Mouse (Mus musculus) kidney, postnatal 0 days (tissue): ENCODE measurements around the gene Zbtb42. TPM values are rescaled to one million over a fixed set of nuclear protein-coding genes. Genes with fewer than 3 reads are reported as not detected.

Source experiments
- ATAC-seq: fragments of 200-750 bp; cut with Nextera tagmentation; replicated peaks from 2 replicates; pipeline ENCODE4 v1.8.0; 2017; ENCODE audit warnings: low read depth, moderate number of reproducible peaks, moderate TSS enrichment, moderate library complexity; ENCODE audit not compliant: low FRiP score
- DNase-seq: peaks from one replicate; pipeline ENCODE4 v3.0.0-alpha.2; 2016; ENCODE audit warnings: low spot score
- H3K27ac ChIP-seq: fragments of 300-500 bp; sonication (generic); 2 replicates; pipeline ENCODE4 v1.5.1; 2014; ENCODE audit warnings: mild to moderate bottlenecking
- H3K27me3 ChIP-seq: fragments of 300-500 bp; sonication (generic); 2 replicates; pipeline ENCODE4 v1.6.1; 2014; ENCODE audit warnings: low read length, mixed read lengths; ENCODE audit not compliant: insufficient read depth
- H3K36me3 ChIP-seq: fragments of 300-500 bp; sonication (generic); 2 replicates; pipeline ENCODE4 v1.6.1; 2014; ENCODE audit warnings: low read length, mixed read lengths; ENCODE audit not compliant: insufficient read depth
- H3K4me1 ChIP-seq: fragments of 300-500 bp; sonication (generic); replicated peaks from 2 replicates; pipeline ENCODE4 v1.6.1; 2014; ENCODE audit warnings: antibody characterized with exemption, low read length, mixed read lengths; ENCODE audit not compliant: insufficient read depth
- H3K4me2 ChIP-seq: fragments of 300-500 bp; sonication (generic); 2 replicates; pipeline ENCODE4 v1.6.1; 2014; ENCODE audit warnings: mild to moderate bottlenecking, low read length, moderate library complexity, mixed read lengths
- H3K4me3 ChIP-seq: fragments of 300-500 bp; sonication (generic); replicated peaks from 2 replicates; pipeline ENCODE4 v1.5.1; 2014; ENCODE audit warnings: low read depth, low read length
- H3K9ac ChIP-seq: fragments of 300-500 bp; sonication (generic); 2 replicates; pipeline ENCODE4 v1.6.1; 2014; ENCODE audit warnings: low read depth, low read length
- H3K9me3 ChIP-seq: fragments of 300-500 bp; sonication (generic); replicated peaks from 2 replicates; pipeline ENCODE4 v1.6.1; 2016; ENCODE audit warnings: low read length, inconsistent platforms, mixed read lengths
- CTCF ChIP-seq: IDR thresholded peaks from 2 replicates; pipeline ENCODE4 v1.5.1; 2016; ENCODE audit warnings: antibody characterized with exemption, low read depth, mild to moderate bottlenecking, moderate library complexity
- WGBS: fragments of 180-500 bp; shearing (Covaris S2); extraction: QIAGEN DNeasy Blood & Tissue Kit; methylation state at CpG from one replicate; pipeline ENCODE4 v1.1.7; 2014; 5-methylcytosine and 5-hydroxymethylcytosine counted together
- polyA plus RNA-seq: library from polyadenylated mRNA; unstranded; fragments of >200 nt; fragmentation: Nextera tagmentation; extraction: Ambion mirVana; gene quantifications from 2 replicates; pipeline ENCODE4 v1.2.1, GENCODE M21; 2015

Gene Zbtb42
- polyA plus RNA-seq, 1 experiment from 2014 or later, result 6.7 TPM

DNA sequence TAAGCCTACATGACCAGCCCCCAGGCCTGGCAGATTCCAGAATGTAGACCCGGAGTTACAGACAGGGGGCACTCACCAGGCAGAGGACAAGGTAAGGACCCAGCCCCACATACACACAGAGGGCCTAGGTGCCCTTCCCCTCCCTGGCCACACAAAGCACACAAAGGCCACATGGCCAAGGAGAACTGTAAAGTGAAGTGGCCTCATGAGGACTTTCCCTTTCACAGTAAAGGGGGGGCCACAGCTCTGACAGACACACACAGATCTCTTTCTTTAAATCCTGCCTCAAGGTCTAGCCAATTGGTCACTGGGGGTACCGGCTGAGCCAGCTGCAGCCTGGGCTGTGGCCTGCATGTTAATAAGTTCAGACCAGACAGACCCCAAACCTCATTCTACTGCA is 14.5 kb upstream of the Zbtb42 start:
- H3K36me3 ChIP-seq, result peaks cover 43% of the 10 kb centered on the region; the same call in 1 of the 2 replicates
- ATAC-seq, result no peak
- WGBS, result 53% methylated on average over 2 of the region's 2 CpGs

DNA sequence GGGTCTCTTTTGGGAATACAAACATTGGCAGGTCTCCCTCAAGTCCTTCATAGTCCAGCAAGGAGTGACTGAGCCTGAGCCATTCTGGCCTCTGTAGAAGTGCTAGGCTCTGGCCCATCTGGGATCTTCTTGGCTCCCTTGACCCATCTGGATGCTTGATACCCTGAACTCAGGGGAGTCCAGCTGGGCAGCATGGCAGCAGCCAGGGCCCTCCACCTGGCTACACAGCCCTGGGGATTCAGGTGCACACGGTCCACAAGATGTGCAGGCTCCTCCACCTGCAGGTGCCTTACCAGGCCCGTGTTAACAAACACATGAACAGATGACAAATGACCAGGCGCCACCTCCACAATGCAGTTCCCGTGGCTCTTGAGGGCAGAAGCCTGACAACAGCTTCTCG is 14.0 kb upstream of the Zbtb42 start:
- Histone ChIP-seq H3K27me3 (no peaks in the 10 kb centered on the region), H3K27ac (no peak overlapping the region), H3K9me3 (no peaks in the 10 kb centered on the region), H3K9ac (no peak overlapping the region), H3K4me3 (no peak overlapping the region), H3K4me1 (peaks cover 40% of the 10 kb centered on the region; the same call in 1 of the 2 replicates), H3K4me2 (no peak overlapping the region), H3K36me3 (peaks cover 39% of the 10 kb centered on the region)
- TF ChIP-seq CTCF, result no peak
- 45% methylated on average over 5 of the region's 5 CpGs for WGBS
- DNase-seq (no peak), ATAC-seq (no peak)

More for the DNA sequence above, 14.5 kb upstream of the Zbtb42 start:
- H3K9me3 ChIP-seq, result no peaks in the 10 kb centered on the region
- no peak overlapping the region for H3K4me2 ChIP-seq
- DNase-seq, result no peak
- H3K4me3 ChIP-seq, result no peak overlapping the region
- peak; percentile 12; the same call in 1 of the 2 replicates for TF ChIP-seq CTCF
- H3K4me1 ChIP-seq, result peaks cover 38% of the 10 kb centered on the region; the same call in 1 of the 2 replicates
- no peak overlapping the region for H3K9ac ChIP-seq
- H3K27me3 ChIP-seq, result no peaks in the 10 kb centered on the region
- H3K27ac ChIP-seq, result no peak overlapping the region

DNA sequence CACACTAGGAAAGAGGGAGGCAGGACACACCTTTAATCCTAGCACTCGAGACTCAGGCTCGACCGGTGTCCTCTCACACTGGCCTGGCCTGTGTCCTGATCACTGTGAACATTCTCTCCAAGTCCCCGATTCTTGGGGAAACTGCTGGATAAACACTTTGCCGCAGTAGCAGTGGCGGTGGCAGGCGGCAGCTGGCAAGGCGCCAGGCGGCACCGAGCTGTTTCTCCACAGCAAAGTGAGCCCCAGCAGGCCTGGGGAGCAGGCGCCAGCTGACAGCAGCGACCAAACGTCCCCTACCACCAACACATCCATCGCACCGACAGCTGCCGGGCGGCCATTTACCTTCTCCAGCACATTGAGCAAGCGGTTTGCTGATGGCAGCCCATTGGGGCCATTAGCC is 13.2 kb upstream of the Zbtb42 start:
- H3K9ac ChIP-seq, result no peak overlapping the region
- TF ChIP-seq CTCF, result no peak
- no peak overlapping the region for H3K4me3 ChIP-seq
- H3K27me3 ChIP-seq, result no peaks in the 10 kb centered on the region
- no peak overlapping the region for H3K27ac ChIP-seq
- WGBS, result 28% methylated on average over 18 of the region's 18 CpGs
- H3K4me1 ChIP-seq, result peaks cover 40% of the 10 kb centered on the region; the same call in 1 of the 2 replicates
- ATAC-seq (no peak), DNase-seq (peak; percentile 18)
- H3K36me3 ChIP-seq, result peaks cover 45% of the 10 kb centered on the region
- no peak overlapping the region for H3K4me2 ChIP-seq
- H3K9me3 ChIP-seq, result no peaks in the 10 kb centered on the region

DNA sequence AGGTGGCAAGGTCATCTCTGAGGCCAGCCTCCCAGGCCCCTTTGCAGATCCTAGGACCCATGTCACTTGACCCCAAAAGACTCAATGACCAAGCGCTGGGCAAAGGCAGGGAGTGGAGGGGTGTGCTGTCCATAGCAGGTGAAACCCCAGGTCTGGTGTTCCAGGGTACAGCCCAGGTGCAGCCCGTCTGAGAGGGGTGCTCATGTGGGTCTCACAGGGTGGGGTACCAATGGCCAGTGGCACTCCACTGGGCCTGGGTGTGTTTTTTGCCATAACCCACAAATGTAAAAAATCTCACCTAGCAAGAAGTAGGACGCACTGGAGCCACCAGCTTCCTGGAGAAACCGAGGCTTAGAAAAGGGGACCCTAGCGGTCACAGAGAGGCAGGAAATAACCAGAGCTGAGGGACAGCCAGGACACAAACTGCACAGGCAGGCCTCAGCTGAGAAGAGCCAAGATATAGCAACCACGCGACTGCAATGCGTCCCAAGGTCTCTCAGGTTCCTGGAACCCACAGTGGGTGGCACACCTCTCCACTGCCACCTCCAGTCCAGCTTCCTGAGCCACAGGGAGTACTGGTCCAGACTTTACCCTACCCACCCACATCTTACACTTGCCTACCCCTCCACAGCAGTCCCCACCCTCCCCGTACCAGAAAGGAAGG is 12.6 kb upstream of the Zbtb42 start:
- Histone ChIP-seq H3K36me3 (peaks cover 45% of the 10 kb centered on the region), H3K9me3 (no peaks in the 10 kb centered on the region), H3K4me2 (no peak overlapping the region), H3K4me1 (peaks cover 39% of the 10 kb centered on the region), H3K9ac (no peak overlapping the region), H3K4me3 (no peak overlapping the region), H3K27me3 (no peaks in the 10 kb centered on the region), H3K27ac (no peak overlapping the region)
- TF ChIP-seq CTCF, result no peak
- DNase-seq, result no peak
- WGBS, result 78% methylated on average over 9 of the region's 9 CpGs
- no peak for ATAC-seq

DNA sequence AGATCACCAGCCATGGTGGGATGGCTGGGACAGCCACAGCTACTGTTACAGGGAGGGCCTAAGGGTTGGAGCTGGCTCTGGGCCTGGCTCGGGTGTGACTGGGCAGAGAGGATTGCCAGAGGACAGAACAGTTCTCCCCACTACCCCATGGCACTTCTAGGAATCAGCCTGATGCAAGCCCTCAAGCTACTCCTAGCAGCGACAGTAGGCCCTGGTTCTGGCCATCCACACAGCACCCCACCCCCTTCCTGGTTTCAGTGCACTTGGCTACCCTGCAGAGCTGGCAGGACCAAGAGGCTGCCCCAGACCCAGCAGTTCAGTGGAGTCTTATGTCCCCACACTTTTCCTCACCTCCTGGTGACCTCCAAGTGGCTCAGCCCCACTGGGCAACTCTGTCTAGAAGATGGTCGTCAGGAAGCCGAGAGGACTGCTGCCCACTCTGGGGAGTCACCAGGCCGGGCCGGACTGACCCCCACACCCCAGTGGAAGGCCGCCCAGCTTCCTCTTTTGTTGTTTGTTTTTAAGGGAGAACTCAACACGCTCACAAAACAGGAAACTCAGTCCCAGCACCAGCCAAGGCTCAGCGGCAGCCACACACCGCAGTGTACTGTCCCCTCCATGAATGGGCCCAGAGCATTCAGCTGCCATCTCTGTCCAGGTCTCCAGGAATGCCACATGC is 10.9 kb upstream of the Zbtb42 start:
- no peak overlapping the region for H3K9ac ChIP-seq
- DNase-seq (no peak), ATAC-seq (no peak)
- TF ChIP-seq CTCF, result no peak
- WGBS, result 66% methylated on average over 10 of the region's 10 CpGs
- H3K4me1 ChIP-seq, result peaks cover 43% of the 10 kb centered on the region
- H3K4me3 ChIP-seq, result no peak overlapping the region
- peaks cover 32% of the 10 kb centered on the region for H3K36me3 ChIP-seq
- no peak overlapping the region for H3K4me2 ChIP-seq
- H3K27me3 ChIP-seq, result no peaks in the 10 kb centered on the region
- H3K27ac ChIP-seq, result no peak overlapping the region
- no peaks in the 10 kb centered on the region for H3K9me3 ChIP-seq

DNA sequence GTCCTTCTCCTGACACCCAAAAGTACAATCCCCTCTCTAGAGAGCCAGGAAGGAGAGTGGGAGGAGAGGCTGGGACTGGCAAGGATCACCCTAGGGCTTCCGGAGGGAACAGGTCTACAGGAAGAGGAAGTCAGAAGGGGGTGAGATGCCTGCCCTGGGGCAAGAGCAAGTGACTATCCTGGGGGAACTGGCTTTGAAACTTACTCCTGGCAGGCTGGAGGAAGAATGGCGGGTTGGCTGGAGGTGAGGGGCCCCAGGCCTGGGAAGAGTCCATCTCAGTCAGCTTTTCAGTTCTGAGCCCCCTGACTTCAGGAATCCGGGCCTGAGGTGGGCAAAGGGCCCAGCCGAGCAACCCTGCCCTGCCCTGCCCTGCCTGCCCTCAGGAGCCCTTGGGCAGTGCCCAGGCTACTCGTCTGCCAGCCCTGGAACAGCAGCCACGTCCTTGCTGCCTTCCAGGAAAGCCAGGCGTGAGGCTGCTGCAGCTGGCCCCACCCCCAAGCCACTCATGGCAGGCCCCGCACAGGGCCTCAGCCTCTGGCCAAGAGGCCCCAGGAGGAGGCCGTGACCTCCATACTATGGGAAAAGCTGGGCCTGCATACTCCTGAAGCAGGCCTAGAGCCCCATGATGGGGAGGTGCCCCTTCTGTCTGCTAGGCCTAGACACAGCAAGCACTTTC is 7.8 kb upstream of the Zbtb42 start:
- no peak for ATAC-seq
- H3K4me1 ChIP-seq, result peaks cover 48% of the 10 kb centered on the region
- no peak for DNase-seq
- no peak for TF ChIP-seq CTCF
- H3K4me3 ChIP-seq, result no peak overlapping the region
- peak overlapping the region; percentile 25 for H3K27ac ChIP-seq
- H3K36me3 ChIP-seq, result peaks cover 27% of the 10 kb centered on the region
- no peaks in the 10 kb centered on the region for H3K27me3 ChIP-seq
- 0 out of 2 replicates have a peak overlapping the region, but pooled peaks have one; percentile 40 for H3K9ac ChIP-seq
- 0 out of 2 replicates have a peak overlapping the region, but pooled peaks have one; percentile 10 for H3K4me2 ChIP-seq
- WGBS, result 30% methylated on average over 8 of the region's 9 CpGs
- no peaks in the 10 kb centered on the region for H3K9me3 ChIP-seq
